Mouse (Mus musculus): ENCODE data around the gene Atmin. TPM values are rescaled to one million over a fixed set of nuclear protein-coding genes. Genes with fewer than 3 reads are reported as not detected.

Atmin gene
- total and polyA plus RNA-seq, 3 experiments: 17.3 to 34.5 TPM; not detected in 1

GRCm38 (mm10) chr8:116954415-116954814, 11.2 kb downstream of the Atmin start:
- Histone ChIP-seq H3K36me3 (ENCODE audit: control insufficient read depth in 1 of 2, insufficient read depth in 2 of 2, low read length in 2 of 2) (peaks cover 0 to 2% of the 10 kb centered on the region in 2 experiments; a peak in 3 of 4 replicates), H3K4me3 (ENCODE audit: control insufficient read depth in 1 of 2, insufficient read depth in 1 of 2, low read depth in 2 of 2, low read length in 2 of 2) (no peak overlapping the region), H3K9ac (ENCODE audit: control insufficient read depth, low read depth, low read length, poor library complexity, severe bottlenecking) (no peak overlapping the region), H3K9me3 (replicated peaks; ENCODE audit: insufficient read depth, low read length) (no peaks in the 10 kb centered on the region), H3K27me3 (ENCODE audit: control insufficient read depth in 1 of 2, insufficient read depth in 2 of 2, low read length in 2 of 2) (no peaks in the 10 kb centered on the region), H3K4me1 (ENCODE audit: control insufficient read depth in 1 of 2, insufficient read depth in 2 of 2, low read length in 2 of 2) (peaks cover 0 to 3% of the 10 kb centered on the region in 2 experiments; a peak in 1 of 4 replicates), H3K79me2 (ENCODE audit: control insufficient read depth, insufficient read depth, low read length, poor library complexity) (peaks cover 6% of the 10 kb centered on the region), H3K27ac (ENCODE audit: control insufficient read depth, low read depth, low read length) (no peak overlapping the region)
- no peak for TF ChIP-seq ZKSCAN1 (IDR thresholded peaks at IDR 0.05; ENCODE audit: low read depth, low read length)
- peak; percentile 14 for DNase-seq (ENCODE audit: low read depth, low spot score)

GRCm38 (mm10) chr8:116969531-116969930, 26.3 kb downstream of the Atmin start:
- Histone ChIP-seq H3K36me3 (ENCODE audit: control insufficient read depth in 1 of 2, insufficient read depth in 2 of 2, low read length in 2 of 2) (no peaks in the 10 kb centered on the region), H3K27ac (ENCODE audit: control insufficient read depth, low read depth, low read length) (no peak overlapping the region), H3K79me2 (ENCODE audit: control insufficient read depth, insufficient read depth, low read length, poor library complexity) (no peaks in the 10 kb centered on the region), H3K4me3 (ENCODE audit: control insufficient read depth in 1 of 2, insufficient read depth in 1 of 2, low read depth in 2 of 2, low read length in 2 of 2) (no peak overlapping the region), H3K4me1 (ENCODE audit: control insufficient read depth in 1 of 2, insufficient read depth in 2 of 2, low read length in 2 of 2) (no peaks in the 10 kb centered on the region), H3K9me3 (replicated peaks; ENCODE audit: insufficient read depth, low read length) (no peaks in the 10 kb centered on the region), H3K27me3 (ENCODE audit: control insufficient read depth in 1 of 2, insufficient read depth in 2 of 2, low read length in 2 of 2) (no peaks in the 10 kb centered on the region), H3K9ac (ENCODE audit: control insufficient read depth, low read depth, low read length, poor library complexity, severe bottlenecking) (no peak overlapping the region)
- TF ChIP-seq BHLHE40 (IDR thresholded peaks at IDR 0.05; ENCODE audit: borderline replicate concordance, low read depth, low read length) (no peak), MYB (IDR thresholded peaks at IDR 0.05; ENCODE audit: low read depth, low read length) (no peak), RCOR1 (IDR thresholded peaks at IDR 0.05; ENCODE audit: low read depth, low read length) (no peak), RAD21 (IDR thresholded peaks at IDR 0.05; ENCODE audit: low read depth, low read length) (no peak), POLR2A (IDR thresholded peaks at IDR 0.05; ENCODE audit: control insufficient read depth in 1 of 2, insufficient read depth in 1 of 2, low read depth in 1 of 2, low read length in 2 of 2, poor library complexity in 1 of 2) (no peak)
- DNase-seq (ENCODE audit: low read depth, low spot score): no peak

GRCm38 (mm10) chr8:116975066-116975465, 31.9 kb downstream of the Atmin start:
- no peak for TF ChIP-seq SMC3 (IDR thresholded peaks at IDR 0.05; ENCODE audit: low read depth, low read length)
- no peak for TF ChIP-seq BHLHE40 (IDR thresholded peaks at IDR 0.05; ENCODE audit: borderline replicate concordance, low read depth, low read length)
- TF ChIP-seq KAT2A (conservative IDR thresholded peaks at IDR 0.05; ENCODE audit: low read depth, low read length): no peak
- no peak for TF ChIP-seq ZC3H11A (IDR thresholded peaks at IDR 0.05; ENCODE audit: low read depth, low read length)
- TF ChIP-seq POLR2A (IDR thresholded peaks at IDR 0.05; ENCODE audit: control insufficient read depth in 1 of 2, insufficient read depth in 1 of 2, low read depth in 1 of 2, low read length in 2 of 2, poor library complexity in 1 of 2): no peak
- TF ChIP-seq ETS1 (IDR thresholded peaks at IDR 0.05; ENCODE audit: low read depth, low read length): no peak
- no peak for TF ChIP-seq NRF1 (IDR thresholded peaks at IDR 0.05; ENCODE audit: insufficient read depth, low read depth, low read length, poor library complexity, severe bottlenecking)
- no peak for TF ChIP-seq MEF2A (IDR thresholded peaks at IDR 0.05; ENCODE audit: extremely low read depth, insufficient replicate concordance, low read depth, low read length, poor library complexity, severe bottlenecking)
- no peak for TF ChIP-seq GATA1 (IDR thresholded peaks at IDR 0.05; ENCODE audit: low read depth, low read length)
- no peak for TF ChIP-seq MYC (IDR thresholded peaks at IDR 0.05; ENCODE audit: low read depth, low read length)
- no peak for TF ChIP-seq TCF12 (IDR thresholded peaks at IDR 0.05; ENCODE audit: low read depth, low read length)
- Histone ChIP-seq H3K9me3 (replicated peaks; ENCODE audit: insufficient read depth, low read length) (no peaks in the 10 kb centered on the region), H3K4me1 (ENCODE audit: control insufficient read depth in 1 of 2, insufficient read depth in 2 of 2, low read length in 2 of 2) (no peaks in the 10 kb centered on the region; a peak in 1 of 4 replicates), H3K4me3 (ENCODE audit: control insufficient read depth in 1 of 2, insufficient read depth in 1 of 2, low read depth in 2 of 2, low read length in 2 of 2) (no peak overlapping the region), H3K27me3 (ENCODE audit: control insufficient read depth in 1 of 2, insufficient read depth in 2 of 2, low read length in 2 of 2) (no peaks in the 10 kb centered on the region), H3K36me3 (ENCODE audit: control insufficient read depth in 1 of 2, insufficient read depth in 2 of 2, low read length in 2 of 2) (no peaks in the 10 kb centered on the region), H3K79me2 (ENCODE audit: control insufficient read depth, insufficient read depth, low read length, poor library complexity) (no peaks in the 10 kb centered on the region), H3K27ac (ENCODE audit: control insufficient read depth, low read depth, low read length) (no peak overlapping the region), H3K9ac (ENCODE audit: control insufficient read depth, low read depth, low read length, poor library complexity, severe bottlenecking) (no peak overlapping the region)
- DNase-seq (ENCODE audit: low read depth, low spot score): no peak

All from MEL (cell line).